Mouse (Mus musculus) right cerebral cortex, postnatal 36 days (tissue): ENCODE measurements around the gene Sf3a2.
"Not testable (repeated sequence)": the region's sequence is repeated elsewhere in the genome, so short reads cannot be mapped to it uniquely, and the experiment has no call there.

ENCODE experiments used
- DNase-seq, 2 experiments: peaks; one replicate each; pipeline ENCODE4 v3.0.0; 2022; ENCODE audit warnings: low spot score in 2 of 2, mixed read lengths in 1 of 2

The Sf3a2 gene

DNA sequence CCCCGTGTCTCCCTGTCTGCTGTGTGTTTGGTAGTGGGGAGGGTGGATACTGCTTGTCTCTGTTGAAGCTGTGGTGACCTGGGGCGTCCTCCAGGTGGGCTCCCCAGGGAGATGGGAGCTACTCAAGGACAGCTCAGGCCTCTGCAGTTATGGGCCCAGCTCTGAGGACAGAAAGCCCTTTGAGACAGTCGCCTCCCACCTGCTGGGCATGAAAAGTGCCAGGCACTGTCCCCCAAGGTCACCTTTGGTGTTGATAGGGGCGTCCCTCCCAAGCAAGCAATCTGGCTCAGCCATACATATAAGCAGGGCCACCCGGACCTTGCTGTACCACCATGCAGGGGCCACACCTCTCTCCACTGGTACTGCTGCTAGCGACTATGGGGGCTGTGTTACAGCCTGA lies 6.9 kb downstream of the Sf3a2 start, which contains the start of gene Amh:
Gene Amh (plus strand): TSS at position 328 of the 400 bp plus-strand sequence.
- DNase-seq, result no peak

DNA sequence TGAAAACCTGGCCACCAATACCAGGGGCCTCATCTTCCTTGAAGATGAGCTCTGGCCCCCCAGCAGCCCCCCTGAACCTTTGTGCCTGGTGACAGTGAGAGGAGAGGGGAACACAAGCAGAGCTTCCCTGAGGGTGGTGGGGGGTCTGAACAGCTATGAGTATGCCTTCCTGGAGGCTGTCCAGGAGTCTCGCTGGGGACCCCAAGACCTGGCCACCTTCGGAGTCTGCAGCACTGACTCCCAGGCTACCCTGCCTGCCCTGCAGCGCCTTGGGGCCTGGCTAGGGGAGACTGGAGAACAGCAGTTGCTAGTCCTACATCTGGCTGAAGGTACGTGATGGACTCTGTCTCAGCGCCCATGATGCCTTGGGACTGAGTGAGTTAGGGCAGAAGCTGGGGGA lies 7.3 kb downstream of the Sf3a2 start:
- no peak for DNase-seq

DNA sequence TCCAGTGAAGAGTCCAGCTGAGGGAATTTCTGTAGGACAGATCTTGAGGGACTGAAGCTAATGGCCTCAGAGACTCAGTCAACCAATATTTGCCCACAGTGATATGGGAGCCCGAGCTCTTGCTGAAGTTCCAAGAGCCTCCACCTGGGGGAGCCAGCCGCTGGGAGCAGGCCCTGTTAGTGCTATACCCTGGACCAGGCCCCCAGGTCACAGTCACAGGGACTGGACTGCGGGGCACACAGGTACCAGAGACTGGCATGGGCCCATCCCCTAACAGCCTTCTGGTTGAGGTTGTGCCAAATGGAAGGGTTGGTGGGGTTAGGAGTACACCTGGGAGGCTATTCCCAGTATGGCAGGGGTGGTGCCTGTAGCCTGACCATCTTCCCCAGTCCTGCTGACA lies 7.9 kb downstream of the Sf3a2 start:
- peak in 1 of 2 experiments; percentile 50 for DNase-seq

DNA sequence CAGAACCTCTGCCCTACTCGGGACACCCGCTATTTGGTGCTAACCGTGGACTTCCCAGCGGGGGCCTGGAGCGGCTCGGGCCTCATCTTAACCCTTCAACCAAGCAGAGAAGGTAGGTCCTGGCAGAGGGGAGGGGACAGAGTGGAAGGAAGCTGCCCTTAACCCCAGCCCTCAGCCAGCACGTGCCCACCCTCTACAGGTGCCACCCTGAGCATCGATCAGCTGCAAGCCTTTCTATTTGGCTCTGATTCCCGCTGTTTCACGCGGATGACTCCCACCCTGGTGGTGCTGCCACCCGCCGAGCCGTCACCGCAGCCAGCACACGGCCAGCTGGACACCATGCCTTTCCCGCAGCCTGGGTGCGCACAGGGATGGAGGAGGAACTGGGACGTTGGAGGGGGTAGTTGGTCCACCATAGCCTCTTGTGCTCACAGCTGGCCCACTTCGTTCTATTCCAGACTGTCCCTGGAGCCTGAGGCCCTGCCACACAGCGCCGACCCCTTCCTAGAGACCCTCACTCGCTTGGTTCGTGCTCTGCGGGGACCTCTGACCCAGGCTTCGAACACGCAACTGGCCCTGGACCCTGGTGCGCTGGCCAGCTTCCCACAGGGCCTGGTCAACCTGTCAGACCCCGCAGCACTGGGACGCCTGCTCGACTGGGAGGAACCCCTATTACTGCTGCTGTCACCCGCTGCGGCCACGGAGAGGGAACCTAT lies 8.5 kb downstream of the Sf3a2 start:
- DNase-seq, result peak in 1 of 2 experiments; percentile 30

DNA sequence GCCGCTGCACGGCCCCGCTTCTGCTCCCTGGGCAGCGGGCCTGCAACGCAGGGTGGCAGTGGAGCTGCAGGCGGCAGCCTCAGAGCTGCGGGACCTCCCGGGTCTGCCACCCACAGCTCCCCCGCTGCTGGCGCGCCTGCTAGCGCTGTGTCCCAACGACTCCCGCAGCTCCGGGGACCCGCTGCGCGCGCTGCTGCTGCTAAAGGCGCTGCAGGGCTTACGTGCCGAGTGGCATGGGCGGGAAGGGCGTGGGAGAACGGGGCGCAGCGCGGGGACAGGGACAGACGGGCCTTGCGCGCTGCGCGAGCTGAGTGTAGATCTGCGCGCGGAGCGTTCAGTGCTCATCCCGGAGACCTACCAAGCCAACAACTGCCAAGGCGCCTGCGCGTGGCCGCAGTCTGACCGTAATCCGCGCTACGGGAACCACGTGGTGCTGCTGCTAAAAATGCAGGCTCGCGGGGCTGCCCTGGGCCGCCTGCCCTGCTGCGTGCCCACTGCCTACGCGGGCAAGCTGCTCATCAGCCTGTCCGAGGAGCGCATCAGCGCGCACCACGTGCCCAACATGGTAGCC lies 9.1 kb downstream of the Sf3a2 start:
- peak; percentile 89 to 90 for DNase-seq

DNA sequence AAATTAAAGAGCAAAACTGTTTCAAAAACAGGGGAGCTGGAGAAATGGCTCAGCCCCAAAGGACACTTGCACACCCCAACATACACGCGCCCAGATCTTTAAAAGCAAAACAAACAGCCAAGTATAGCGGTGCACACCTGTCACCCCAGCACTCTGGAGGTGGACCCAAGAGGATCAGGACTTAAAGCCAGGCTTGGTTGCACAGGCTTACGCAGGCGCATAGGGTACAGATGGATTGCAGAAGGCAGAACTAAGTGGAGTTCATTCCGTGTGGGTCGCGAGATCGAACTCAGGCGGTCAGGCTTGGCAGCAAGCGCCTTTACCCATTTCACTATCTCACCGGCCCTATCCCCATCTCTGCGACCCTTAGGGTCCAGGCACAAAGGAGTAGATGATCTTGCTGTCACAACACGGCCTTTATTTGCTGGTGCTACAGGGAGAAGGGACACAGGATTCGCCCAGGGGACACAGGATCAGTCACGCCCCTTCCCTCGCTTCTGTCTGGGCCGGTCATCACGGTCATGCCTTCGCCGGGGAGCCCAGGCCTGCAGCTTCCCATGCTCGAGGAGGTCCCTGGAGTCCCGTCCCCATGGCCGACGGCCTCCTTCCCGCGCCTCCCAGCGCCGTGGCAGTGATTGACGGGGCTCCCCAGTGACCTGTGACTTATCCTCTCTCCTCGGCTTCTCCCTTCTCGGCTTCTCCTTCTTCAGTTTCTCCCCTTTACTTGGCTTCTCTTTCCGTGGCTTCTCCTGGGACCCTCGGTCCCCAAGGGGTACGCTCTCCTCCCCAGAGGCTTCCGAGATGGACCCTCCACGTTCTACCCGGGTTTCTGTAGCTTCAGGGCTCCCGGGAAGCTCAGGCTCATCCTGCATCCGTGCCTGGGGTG lies 10.3 kb downstream of the Sf3a2 start:
- no peak for DNase-seq

DNA sequence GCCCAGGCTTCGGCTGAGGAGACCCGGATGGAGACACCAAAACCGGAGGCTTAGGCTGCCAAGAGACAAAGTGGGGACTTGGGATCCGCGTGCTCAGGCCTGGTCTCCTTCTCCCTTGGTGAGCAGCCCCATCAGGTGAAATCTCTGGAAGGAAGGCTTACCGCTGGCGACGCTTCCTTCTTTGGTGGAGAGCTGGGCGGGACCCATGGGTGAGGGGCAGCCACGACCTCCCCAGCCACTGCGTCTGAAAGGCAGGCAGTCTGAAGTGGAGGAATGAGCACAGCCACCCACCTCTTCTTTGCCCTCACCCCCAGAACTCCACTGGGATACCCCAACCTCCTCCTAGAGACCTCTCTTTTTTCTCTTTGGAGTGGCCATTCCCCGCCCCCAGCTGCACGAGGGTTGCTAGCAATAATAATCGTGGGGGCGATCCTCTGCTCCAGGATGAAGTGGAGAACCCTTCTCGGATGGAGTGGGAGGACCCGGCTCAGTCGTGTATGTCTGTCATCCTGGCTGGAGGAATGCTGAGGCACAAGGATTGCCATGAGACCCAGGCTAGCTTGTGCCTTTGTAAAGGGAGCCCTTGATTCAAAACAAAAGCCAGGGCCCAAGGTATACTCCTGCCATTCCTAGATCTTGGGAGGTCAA lies 11.1 kb downstream of the Sf3a2 start:
- peak in 1 of 2 experiments; percentile 63 for DNase-seq

DNA sequence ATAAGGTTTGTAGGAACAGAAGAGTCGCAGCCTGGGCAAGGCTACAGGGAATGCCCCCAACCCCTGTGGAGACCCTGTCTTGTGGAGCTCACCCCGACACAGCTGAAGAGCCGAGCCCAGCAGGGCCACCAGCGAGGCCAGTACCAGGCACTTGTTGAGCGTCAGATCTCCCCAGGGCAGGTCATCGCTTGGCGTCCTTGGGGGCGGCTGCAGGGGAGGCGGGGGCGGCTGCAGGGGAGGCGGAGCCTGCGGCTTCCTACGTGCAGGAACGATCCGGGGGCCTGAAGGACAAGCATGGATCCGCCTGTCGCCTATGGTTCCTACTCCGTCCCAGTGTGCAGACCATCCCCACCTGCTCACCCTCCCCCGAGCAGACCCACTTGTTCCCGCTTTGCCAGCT lies 12.1 kb downstream of the Sf3a2 start:
- DNase-seq, result no peak

DNA sequence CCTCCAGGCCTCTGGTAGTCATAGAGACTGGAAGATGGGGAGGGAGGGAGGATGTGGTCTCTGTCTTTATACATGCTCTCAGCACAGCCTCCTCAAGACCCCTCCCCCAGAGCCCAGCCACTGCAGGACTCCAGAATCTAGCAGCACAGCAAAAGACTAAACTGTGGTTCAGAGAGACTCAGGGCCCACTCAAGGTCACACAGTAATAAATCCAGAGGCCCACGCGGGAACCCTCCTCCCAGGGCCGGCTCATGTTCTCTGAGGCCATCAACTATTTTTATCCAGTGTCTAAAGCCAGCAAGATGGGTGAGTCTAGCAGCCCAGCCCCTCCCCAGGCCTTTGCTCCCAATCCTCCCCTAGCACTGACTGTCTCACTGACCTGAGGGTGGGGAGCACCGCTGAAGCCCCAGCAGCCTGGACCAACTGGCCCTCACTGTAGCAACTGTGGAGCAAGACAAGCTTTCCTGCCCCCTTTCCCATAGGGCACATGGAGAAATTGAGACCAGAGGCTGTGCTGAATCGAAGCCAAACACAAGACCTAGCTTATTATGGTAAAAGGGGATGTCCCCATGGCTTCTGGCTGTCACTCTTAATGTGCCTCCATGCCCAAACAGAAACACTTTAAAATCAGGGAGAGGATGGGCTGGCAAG lies 14.5 kb downstream of the Sf3a2 start:
- DNase-seq, result no peak

DNA sequence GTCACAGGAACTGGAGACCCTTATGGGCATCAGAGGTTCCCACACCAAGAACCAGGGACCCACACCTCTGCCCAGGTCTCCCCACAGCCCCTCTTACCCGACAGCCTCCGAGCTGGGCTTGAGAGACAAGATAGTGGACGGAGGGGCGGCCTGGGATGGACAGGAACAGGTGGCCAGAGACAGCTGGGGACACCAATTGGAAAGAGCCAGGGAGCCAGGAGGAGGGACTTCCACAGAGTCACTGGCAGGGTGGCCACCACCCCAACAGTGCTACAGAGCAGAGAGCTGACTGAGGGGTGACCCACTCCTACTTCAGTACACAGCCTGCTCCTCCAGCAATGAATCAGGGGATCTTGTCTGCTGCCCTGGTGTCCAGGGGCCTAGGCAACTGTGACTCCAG lies 15.4 kb downstream of the Sf3a2 start, which contains the start of gene Jsrp1:
Gene Jsrp1 (minus strand): TSS at position 133 of the 400 bp plus-strand sequence.
- DNase-seq, result no peak

DNA sequence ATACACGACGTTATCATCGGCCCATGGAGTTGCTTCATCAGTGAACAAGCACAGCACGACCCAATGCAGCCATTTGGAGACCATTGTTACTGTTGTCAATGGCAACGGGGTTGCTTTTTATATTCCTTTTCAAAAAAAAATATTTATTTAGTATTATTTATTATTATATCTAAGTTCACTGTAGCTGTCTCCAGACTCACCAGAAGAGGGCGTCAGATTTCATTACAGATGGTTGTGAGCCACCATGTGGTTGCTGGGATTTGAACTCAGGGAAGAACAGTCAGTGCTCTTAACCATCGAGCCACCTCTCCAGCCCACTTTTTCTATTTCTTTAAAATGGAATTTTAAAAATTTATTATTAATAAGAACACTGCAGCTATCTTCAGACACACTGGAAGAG lies 16.8 kb downstream of the Sf3a2 start:
- DNase-seq, result no peak

DNA sequence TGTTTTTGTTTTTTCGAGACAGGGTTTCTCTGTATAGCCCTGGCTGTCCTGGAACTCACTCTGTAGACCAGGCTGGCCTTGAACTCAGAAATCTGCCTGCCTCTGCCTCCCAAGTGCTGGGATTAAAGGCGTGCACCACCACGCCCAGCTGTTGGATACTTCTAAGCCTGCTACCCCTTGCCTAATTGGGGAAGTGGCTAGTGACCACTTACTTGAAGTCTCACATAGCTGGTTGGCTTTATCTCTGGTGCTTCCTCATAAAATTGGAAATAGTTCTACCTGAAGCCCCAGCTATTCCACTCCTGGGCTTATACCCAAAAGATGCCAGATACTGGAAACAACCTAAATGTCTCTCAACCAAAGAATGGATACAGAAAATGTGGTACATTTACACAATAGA lies 18.3 kb downstream of the Sf3a2 start:
- not testable (repeated sequence) for DNase-seq

DNA sequence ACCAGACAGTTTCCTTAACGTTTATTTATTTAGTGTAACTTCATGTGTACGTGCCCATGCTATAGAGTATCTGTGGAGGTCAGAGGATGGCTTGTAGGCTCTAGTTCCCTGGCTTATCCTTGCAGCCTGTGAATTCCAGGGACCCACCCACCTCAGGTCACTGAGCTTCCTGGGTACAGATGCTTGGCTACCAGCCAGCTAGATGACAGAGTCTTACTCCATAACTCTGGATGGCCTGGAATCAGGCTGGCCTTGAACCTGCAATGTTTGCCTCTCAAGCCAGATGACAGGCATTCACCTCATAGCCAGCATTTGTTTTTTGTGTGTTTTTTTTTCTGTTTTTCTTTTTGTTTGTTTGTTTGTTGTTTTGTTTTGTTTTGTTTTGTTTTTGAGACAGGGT lies 19.2 kb downstream of the Sf3a2 start:
- DNase-seq, result no peak

DNA sequence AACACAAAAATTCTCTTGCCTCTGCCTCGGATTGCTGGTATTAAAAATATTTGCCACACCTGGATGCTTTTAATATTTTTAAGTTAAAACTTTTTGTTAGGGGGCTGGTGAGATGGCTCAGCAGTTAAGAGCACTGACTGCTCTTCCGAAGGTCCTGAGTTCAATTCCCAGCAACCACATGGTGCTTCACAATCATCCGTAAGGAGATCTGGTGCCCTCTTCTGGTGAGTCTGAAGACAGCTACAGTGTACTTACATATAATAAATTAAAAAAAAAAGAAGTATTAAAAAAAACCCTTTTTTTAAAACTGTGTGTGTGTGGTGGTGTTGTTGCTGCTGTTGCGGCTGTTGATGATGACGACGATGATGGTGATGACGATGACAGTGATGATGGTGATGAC lies 20.0 kb downstream of the Sf3a2 start:
- DNase-seq, result not testable (repeated sequence)

DNA sequence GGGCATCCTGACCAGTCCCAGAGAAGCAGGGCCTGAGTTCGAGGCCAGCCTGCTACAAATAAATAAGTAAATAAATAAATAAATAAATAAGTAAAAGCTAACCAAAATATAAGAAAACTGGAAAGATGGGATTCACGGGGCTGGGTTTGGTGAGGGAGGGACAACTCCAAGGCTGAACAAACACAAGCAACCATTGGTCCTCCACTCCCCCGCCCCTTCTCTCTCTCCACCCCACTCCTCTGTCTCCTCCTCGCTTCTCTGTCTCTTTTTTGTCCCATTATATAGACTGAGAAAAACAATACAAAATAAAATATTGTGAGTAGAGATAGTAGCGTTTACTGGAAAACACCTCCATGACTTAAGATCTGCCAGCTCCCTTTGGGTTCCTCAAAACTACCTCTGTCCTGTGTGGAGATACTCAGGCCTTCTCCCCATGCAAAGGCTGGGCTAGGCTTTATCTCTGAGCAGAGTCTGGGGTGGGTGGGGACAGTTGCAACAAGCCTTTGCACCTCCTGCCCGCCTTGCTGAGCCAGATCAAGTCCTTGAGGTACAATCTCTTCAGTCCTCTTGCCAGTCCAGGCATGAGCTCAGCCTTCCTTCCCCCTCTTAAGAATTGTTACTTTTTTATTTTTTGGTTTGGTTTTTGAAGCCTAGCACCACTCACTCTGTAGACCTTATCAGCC lies 20.7 kb downstream of the Sf3a2 start:
- DNase-seq, result no peak

DNA sequence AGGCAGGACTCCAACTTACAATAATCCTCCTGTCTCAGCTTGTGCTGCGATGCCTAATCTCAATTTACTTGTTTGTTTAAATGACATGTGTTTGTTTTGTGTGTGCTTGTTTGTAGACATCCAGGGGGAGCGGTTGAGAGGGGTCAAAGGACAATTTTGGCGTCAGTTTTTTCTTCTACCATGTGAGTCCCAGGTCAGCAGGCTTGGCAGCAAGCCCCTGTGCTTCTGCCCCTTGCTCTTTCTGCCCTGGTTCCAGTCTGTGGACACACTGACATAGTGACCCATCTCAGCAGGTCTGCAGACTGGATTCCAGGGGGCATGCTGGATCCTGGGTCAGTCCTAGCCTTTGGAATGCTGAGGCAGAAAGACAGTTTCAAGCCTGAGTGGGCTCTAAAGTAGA lies 21.4 kb downstream of the Sf3a2 start:
- no peak for DNase-seq

DNA sequence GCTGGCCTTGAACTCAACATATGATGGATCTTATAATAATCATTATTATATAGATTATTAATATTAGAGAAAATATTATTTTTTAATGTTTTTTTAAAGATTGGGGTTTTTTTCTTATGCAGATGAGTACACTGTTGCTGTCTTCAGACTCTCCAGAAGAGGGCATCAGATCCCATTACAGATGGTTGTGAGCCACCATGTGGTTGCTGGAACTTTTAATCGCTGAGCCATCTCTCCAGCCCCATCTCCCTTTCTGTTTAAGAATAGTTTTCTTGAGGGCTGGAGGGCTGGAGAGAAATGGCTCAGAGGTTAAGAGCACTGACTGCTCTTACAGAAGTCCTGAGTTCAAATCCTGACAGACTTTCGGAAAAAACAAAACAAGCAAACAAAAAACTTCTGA lies 24.0 kb downstream of the Sf3a2 start:
- no peak for DNase-seq

DNA sequence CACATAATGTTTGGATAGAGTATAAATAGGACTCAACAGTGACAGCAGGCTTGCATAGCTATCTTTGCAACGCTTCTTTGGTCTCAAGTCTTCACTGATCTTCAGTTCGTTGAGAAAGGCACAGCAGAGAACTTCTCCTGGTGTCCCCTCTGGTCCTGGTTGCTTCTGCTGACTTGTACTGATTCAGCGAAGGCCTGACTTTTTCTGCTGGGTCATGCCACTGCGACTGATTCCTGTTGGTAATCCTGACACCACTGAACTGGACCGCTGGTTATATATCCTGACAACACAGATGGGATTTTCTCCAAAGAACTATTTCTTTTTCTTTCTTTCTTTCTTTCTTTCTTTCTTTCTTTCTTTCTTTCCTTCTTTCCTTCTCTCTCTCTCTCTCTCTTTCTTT lies 24.5 kb downstream of the Sf3a2 start:
- DNase-seq, result no peak

DNA sequence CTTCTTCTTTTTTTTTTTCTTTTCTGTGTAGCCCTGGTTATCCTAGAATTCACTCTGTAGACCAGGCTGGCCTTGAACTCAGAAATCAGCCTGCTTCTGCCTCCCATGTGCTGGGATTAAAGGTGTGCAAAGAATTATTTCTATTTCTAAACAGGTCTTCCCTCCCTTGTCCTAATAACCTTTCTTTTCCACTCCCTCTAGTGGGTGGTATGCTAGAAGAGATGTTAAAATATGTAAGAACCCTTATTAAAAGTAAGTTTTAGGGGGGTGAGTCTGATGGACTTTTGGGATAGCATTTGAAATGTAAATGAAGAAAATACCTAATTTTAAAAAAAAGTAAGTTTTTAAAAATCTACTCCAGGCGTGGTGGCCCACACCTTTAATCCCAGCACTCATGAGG lies 25.3 kb downstream of the Sf3a2 start:
- no peak for DNase-seq

DNA sequence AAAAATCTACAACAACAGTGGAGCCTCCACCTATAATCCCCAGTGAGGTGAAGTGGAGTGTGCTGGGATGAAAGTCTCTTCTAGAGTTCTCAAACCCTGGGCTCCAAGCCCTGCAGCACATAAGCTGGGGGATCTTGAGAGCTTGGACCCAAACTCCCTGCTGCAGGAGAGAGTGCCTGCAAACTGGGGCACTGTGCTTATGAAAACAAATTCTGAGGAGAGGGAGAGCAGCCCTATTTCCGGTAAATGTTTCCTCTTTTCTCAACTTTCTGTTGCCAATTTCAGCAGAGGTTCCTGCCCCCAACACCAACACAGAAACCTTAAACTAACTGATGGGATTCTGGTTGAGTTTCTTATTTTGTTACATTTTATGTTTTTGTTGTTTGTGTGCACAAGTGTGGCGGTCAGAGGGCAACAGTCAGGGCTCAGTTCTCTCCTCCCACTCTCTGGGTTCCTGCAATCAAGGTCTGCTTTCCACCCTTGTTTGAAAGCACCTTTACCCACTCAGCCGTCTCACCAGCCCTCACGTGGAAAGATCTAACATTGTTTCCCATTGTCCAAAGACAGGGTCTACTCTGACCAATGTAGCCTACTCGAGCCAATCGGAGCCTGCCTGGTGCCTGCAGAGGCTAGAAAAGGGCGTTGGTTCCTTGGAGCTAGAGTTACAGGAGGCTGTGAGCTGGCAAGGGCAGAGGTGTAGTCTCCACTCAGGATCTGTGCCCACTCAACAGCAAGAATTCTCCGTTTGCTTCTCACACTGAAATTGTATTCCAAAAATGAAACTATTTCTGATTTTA lies 26.0 kb downstream of the Sf3a2 start:
- no peak for DNase-seq
